Mouse (Mus musculus): ENCODE measurements around the gene Mcu. TPM values are rescaled to one million over a fixed set of nuclear protein-coding genes. Genes with fewer than 3 reads are reported as not detected.
A peak's percentile ranks its signal among the peaks of the same experiment; 100 is the strongest.

Mcu gene
- polyA plus RNA-seq, 1 experiment from 2014 or later: 19.4 TPM

GRCm38 (mm10) chr10:59558602-59559001 is 57.9 kb downstream of the Mcu start:
- no peaks in the 10 kb centered on the region for H3K9me3 ChIP-seq
- no peaks in the 10 kb centered on the region for H3K27me3 ChIP-seq (ENCODE audit: insufficient read depth, poor library complexity, severe bottlenecking)
- no peak overlapping the region for H3K4me3 ChIP-seq
- H3K4me1 ChIP-seq: peaks cover 12% of the 10 kb centered on the region
- DNase-seq (ENCODE audit: low spot score): peak; percentile 52
- 84% methylated on average over 4 of the region's 4 CpGs for WGBS
- 0 out of 2 replicates have a peak, but pooled peaks cover 2% of the 10 kb centered on the region for H3K36me3 ChIP-seq
- H3K27ac ChIP-seq: no peak overlapping the region

GRCm38 (mm10) chr10:59558164-59558563 is 58.3 kb downstream of the Mcu start:
- WGBS: 74% methylated on average over 5 of the region's 5 CpGs
- Histone ChIP-seq H3K27ac (no peak overlapping the region), H3K27me3 (ENCODE audit: insufficient read depth, poor library complexity, severe bottlenecking) (no peaks in the 10 kb centered on the region), H3K4me1 (peaks cover 12% of the 10 kb centered on the region), H3K9me3 (no peaks in the 10 kb centered on the region), H3K4me3 (no peak overlapping the region), H3K36me3 (0 out of 2 replicates have a peak, but pooled peaks cover 2% of the 10 kb centered on the region)
- no peak for DNase-seq (ENCODE audit: low spot score)

DNA sequence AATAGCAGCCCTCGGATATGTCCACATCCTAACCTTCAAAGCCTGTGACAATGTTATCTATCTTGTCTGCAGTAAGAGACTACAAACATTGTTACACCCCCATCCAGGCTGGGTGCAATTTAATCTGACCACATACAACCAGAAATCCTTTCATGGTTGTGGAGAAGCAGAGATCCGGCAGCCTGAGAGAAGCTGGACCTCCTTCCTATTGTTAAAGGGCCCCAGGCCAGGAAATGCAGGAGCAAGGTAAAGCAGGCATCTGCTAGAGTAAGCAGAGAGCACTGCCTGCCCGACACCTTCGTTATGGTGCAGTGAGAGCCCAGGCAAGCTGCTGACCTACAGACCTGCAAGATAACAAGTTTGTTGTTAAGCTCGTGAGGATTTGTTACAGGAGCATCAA is 60.0 kb downstream of the Mcu start:
- 16% methylated on average over 5 of the region's 5 CpGs for WGBS
- H3K27ac ChIP-seq: 0 out of 2 replicates have a peak overlapping the region, but pooled peaks have one; percentile 18

GRCm38 (mm10) chr10:59554243-59554642 is 62.2 kb downstream of the Mcu start:
- 86% methylated on average over 1 of the region's 1 CpGs for WGBS

More for the DNA sequence above, 60.0 kb downstream of the Mcu start:
- H3K27me3 ChIP-seq (ENCODE audit: insufficient read depth, poor library complexity, severe bottlenecking): no peaks in the 10 kb centered on the region
- peak; percentile 71 for DNase-seq (ENCODE audit: low spot score)
- H3K36me3 ChIP-seq: 0 out of 2 replicates have a peak, but pooled peaks cover 2% of the 10 kb centered on the region
- no peak overlapping the region for H3K4me3 ChIP-seq
- H3K9me3 ChIP-seq: no peaks in the 10 kb centered on the region
- H3K4me1 ChIP-seq: peaks cover 12% of the 10 kb centered on the region

GRCm38 (mm10) chr10:59552456-59552855 is 64.0 kb downstream of the Mcu start:
- Histone ChIP-seq H3K4me1 (peaks cover 12% of the 10 kb centered on the region), H3K9me3 (no peaks in the 10 kb centered on the region), H3K27me3 (ENCODE audit: insufficient read depth, poor library complexity, severe bottlenecking) (no peaks in the 10 kb centered on the region), H3K4me3 (no peak overlapping the region), H3K27ac (no peak overlapping the region), H3K36me3 (peaks cover 3% of the 10 kb centered on the region; the same call in 1 of the 2 replicates)
- no peak for DNase-seq (ENCODE audit: low spot score)
- WGBS: 51% methylated on average over 1 of the region's 1 CpGs

More at GRCm38 (mm10) chr10:59554243-59554642, 62.2 kb downstream of the Mcu start:
- no peak overlapping the region for H3K27ac ChIP-seq
- no peaks in the 10 kb centered on the region for H3K27me3 ChIP-seq (ENCODE audit: insufficient read depth, poor library complexity, severe bottlenecking)
- peaks cover 12% of the 10 kb centered on the region for H3K4me1 ChIP-seq
- no peak overlapping the region for H3K4me3 ChIP-seq
- DNase-seq (ENCODE audit: low spot score): no peak
- H3K9me3 ChIP-seq: no peaks in the 10 kb centered on the region
- H3K36me3 ChIP-seq: 0 out of 2 replicates have a peak, but pooled peaks cover 2% of the 10 kb centered on the region

DNA sequence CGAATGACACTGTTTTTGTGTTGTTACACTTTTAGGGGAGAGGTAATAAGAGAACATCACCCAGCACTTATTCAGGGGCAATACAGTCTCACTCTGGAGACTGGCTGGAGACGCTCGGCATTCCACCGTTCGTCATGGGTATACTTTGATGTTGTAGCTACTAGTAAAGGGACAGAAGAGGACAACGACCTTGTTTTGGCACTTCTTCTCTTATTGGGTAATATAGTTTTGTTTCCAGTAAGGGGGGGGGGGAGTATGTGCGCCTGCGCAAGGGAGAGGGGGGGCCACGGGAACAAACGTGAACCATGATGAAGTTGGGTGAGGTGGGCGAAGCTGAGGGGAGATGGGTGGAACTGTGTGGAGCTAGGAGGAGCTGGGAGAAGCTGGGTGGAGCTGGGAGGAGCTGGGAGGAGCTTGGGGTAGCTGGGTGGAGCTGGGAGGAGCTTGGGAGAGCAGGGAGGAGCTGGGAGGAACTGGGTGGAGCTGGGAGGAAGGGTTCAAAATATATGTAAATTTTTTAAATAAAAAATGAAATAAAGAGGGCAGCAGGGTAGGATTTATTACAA is 67.6 kb downstream of the Mcu start:
- Histone ChIP-seq H3K4me1 (no peaks in the 10 kb centered on the region; the same call in 1 of the 2 replicates), H3K27ac (no peak overlapping the region), H3K36me3 (peaks cover 16% of the 10 kb centered on the region), H3K4me3 (no peak overlapping the region), H3K9me3 (peaks cover 5% of the 10 kb centered on the region; the same call in 1 of the 2 replicates), H3K27me3 (ENCODE audit: insufficient read depth, poor library complexity, severe bottlenecking) (no peaks in the 10 kb centered on the region)
- DNase-seq (ENCODE audit: low spot score): no peak
- WGBS: 86% methylated on average over 11 of the region's 11 CpGs

DNA sequence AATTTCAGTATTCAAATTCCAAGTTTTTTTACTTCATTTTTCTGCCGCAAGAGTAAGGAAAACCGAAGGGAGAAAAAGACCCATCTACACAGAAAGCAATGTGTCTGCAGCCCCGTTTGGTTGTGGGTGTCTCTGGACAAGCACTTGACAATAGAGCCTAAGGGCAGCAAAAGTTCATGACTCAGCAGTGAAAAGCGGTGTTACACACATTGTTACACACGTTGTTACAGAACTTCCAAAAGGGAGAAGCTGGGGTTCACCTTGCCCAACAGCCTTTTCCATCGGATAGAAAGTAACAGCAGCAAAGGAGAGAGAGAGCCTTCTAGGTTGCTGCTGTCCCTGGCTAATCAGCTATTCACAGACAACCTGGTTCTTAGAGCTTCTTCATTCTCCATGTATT is 68.3 kb downstream of the Mcu start:
- H3K27ac ChIP-seq: no peak overlapping the region
- peaks cover 16% of the 10 kb centered on the region for H3K36me3 ChIP-seq
- 77% methylated on average over 6 of the region's 6 CpGs for WGBS
- H3K4me1 ChIP-seq: no peaks in the 10 kb centered on the region; the same call in 1 of the 2 replicates
- no peak for DNase-seq (ENCODE audit: low spot score)
- no peak overlapping the region for H3K4me3 ChIP-seq
- no peaks in the 10 kb centered on the region for H3K27me3 ChIP-seq (ENCODE audit: insufficient read depth, poor library complexity, severe bottlenecking)
- H3K9me3 ChIP-seq: peaks cover 5% of the 10 kb centered on the region; the same call in 1 of the 2 replicates

- 47% methylated on average over 7 of the region's 7 CpGs for WGBS
- H3K27ac ChIP-seq: no peak overlapping the region
- no peaks in the 10 kb centered on the region for H3K27me3 ChIP-seq (ENCODE audit: insufficient read depth, poor library complexity, severe bottlenecking)
- DNase-seq (ENCODE audit: low spot score): no peak
- H3K4me3 ChIP-seq: no peak overlapping the region
- peaks cover 5% of the 10 kb centered on the region; the same call in 1 of the 2 replicates for H3K9me3 ChIP-seq
- H3K36me3 ChIP-seq: peaks cover 16% of the 10 kb centered on the region
- no peaks in the 10 kb centered on the region; the same call in 1 of the 2 replicates for H3K4me1 ChIP-seq
Measured at GRCm38 (mm10) chr10:59547426-59547825, 69.1 kb downstream of the Mcu start.

DNA sequence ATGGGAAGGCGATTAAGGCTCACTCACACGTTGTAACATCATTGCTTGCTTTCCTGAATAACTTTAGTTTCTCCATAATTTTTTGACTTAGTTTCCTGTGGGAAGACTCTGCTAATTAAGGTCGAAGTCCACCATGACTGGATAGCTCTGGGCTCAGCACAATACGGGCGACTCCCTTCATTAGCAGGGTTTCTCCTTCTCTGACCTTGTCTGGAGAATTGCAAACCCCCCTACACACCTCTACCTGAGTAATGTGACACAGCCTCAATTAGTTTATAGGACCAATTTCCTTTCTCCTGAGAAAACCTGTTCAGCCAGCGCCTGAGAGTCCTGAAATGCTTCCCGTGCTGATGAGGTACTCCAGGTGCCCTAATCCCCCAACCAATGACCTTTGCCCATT is 71.3 kb downstream of the Mcu start:
- H3K4me3 ChIP-seq: no peak overlapping the region
- peaks cover 16% of the 10 kb centered on the region for H3K36me3 ChIP-seq
- peaks cover 2% of the 10 kb centered on the region for H3K4me1 ChIP-seq
- peaks cover 5% of the 10 kb centered on the region; the same call in 1 of the 2 replicates for H3K9me3 ChIP-seq
- H3K27me3 ChIP-seq (ENCODE audit: insufficient read depth, poor library complexity, severe bottlenecking): no peaks in the 10 kb centered on the region
- H3K27ac ChIP-seq: no peak overlapping the region
- no peak for DNase-seq (ENCODE audit: low spot score)
- WGBS: 92% methylated on average over 7 of the region's 7 CpGs

DNA sequence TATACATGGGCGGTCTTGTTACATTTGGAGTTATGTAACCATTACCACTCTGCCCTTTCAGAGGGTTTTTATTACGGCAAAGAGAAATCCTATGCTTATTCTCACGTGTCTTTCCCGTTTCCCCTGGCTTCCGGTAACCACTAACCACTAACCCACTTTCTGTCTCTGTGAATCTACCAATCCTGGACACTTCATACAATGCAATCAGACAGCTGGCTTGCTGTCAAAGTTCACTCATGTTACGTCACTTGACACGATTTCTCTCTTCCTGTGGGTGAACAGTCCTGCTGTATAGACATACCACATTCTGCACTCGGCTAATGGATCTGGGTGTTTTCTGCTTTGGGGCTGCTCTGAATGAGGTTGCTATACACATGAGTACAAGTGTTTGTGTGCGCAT is 73.1 kb downstream of the Mcu start:
- WGBS: 91% methylated on average over 9 of the region's 9 CpGs
- Histone ChIP-seq H3K27me3 (ENCODE audit: insufficient read depth, poor library complexity, severe bottlenecking) (no peaks in the 10 kb centered on the region), H3K9me3 (peaks cover 5% of the 10 kb centered on the region; the same call in 1 of the 2 replicates), H3K4me3 (no peak overlapping the region), H3K4me1 (peaks cover 21% of the 10 kb centered on the region), H3K27ac (no peak overlapping the region), H3K36me3 (peaks cover 16% of the 10 kb centered on the region)
- DNase-seq (ENCODE audit: low spot score): no peak

- DNase-seq (ENCODE audit: low spot score): no peak
- H3K4me1 ChIP-seq: peaks cover 22% of the 10 kb centered on the region
- no peaks in the 10 kb centered on the region for H3K27me3 ChIP-seq (ENCODE audit: insufficient read depth, poor library complexity, severe bottlenecking)
- H3K9me3 ChIP-seq: peaks cover 3% of the 10 kb centered on the region; the same call in 1 of the 2 replicates
- H3K27ac ChIP-seq: no peak overlapping the region
- 89% methylated on average over 11 of the region's 11 CpGs for WGBS
- H3K4me3 ChIP-seq: no peak overlapping the region
- H3K36me3 ChIP-seq: peaks cover 9% of the 10 kb centered on the region
Measured at GRCm38 (mm10) chr10:59541466-59541865, 75.0 kb downstream of the Mcu start.

DNA sequence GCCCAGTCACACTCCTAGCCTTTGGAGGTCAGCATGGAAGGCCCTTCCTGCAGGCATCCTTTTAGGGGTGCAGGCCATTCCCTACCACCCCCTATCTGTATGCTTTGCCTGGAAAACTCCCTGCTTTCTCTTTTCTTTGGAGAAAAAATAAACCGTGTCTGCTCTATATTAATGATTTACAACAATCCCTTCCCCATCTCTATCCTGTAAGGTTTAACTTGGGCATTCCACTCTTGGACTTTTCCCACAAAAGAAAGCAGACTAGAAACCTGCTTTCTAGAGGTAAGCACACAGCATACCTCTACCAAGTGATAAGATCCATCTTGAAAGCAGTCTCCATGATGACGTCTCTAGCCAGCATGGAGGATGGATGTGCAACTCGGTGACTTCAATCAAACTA is 75.9 kb downstream of the Mcu start:
- Histone ChIP-seq H3K4me1 (peaks cover 22% of the 10 kb centered on the region), H3K27ac (no peak overlapping the region), H3K27me3 (ENCODE audit: insufficient read depth, poor library complexity, severe bottlenecking) (no peaks in the 10 kb centered on the region), H3K4me3 (no peak overlapping the region), H3K9me3 (no peaks in the 10 kb centered on the region), H3K36me3 (peaks cover 4% of the 10 kb centered on the region; the same call in 1 of the 2 replicates)
- no peak for DNase-seq (ENCODE audit: low spot score)
- WGBS: 90% methylated on average over 3 of the region's 3 CpGs

DNA sequence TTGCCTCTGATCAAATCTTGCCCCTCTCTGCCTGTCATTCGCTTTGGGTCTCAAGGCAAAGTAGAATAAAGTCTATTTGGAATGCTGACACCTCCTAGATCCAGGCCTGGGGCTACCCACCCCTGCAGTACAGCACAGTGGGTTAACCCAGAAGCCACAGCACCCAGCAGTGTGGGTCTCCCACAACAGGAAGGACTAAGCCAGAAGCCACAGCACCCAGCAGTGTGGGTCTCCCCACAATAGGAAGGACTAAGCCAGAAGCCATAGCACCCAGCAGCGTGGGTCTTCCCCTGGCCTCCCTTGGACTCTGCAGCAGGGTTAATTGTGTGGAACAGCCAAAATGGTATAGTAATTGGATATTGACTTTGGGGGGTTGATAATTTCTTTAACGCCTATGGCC is 76.4 kb downstream of the Mcu start:
- no peak for DNase-seq (ENCODE audit: low spot score)

More for the DNA sequence above, 76.4 kb downstream of the Mcu start:
- H3K9me3 ChIP-seq: no peaks in the 10 kb centered on the region
- no peaks in the 10 kb centered on the region for H3K27me3 ChIP-seq (ENCODE audit: insufficient read depth, poor library complexity, severe bottlenecking)
- peak overlapping the region; percentile 67; the same call in 1 of the 2 replicates for H3K27ac ChIP-seq
- H3K36me3 ChIP-seq: no peaks in the 10 kb centered on the region
- no peak overlapping the region for H3K4me3 ChIP-seq
- H3K4me1 ChIP-seq: peaks cover 22% of the 10 kb centered on the region
- 75% methylated on average over 3 of the region's 3 CpGs for WGBS

Data from heart, embryonic 10.5 days (tissue).